Mouse (Mus musculus): ENCODE measurements around the gene Il1r1.
A peak's percentile ranks its signal among the peaks of the same experiment; 100 is the strongest.

The Il1r1 gene

DNA sequence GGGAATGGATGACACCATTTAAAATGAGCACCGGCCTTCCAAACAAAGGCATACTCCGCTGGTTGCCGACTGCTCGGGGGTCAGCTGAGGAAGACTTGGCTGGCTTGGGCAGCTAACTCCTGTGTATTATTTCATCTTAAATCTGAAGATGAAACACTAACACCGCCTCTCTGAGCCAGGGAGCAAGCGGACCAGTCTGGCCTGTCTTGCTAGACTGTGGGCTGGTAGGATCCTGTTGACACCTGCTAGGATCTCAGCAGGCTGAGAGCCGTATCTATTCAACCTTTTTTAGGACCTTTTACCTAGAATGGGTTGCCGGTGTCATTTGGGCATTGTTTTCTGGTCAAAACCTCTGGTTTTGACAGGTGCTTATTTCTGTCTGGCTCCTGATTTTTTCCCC, 92.8 kb downstream of the Il1r1 start:
- no peak for DNase-seq (ENCODE audit: low spot score in 2 of 2)

DNA sequence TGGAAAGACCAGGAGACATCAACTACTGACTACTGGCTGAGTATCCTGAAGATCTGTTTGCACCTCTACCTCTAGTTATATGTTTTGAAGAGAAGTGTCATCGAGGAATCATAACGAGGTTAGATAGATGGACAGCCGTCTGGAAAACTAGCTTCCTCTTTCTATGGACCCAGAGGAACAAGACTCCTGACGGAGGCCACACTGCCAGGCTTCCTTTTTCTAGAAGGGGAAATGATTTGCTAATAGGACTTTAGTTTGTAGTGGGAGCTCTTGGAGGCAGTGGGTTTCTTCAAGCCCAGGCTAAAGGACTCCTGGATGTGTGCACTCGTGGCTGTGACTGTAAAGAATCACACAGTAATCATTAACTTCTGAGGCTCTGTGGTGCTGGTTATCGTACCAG, 96.9 kb downstream of the Il1r1 start:
- DNase-seq (ENCODE audit: low spot score in 2 of 2) = no peak

DNA sequence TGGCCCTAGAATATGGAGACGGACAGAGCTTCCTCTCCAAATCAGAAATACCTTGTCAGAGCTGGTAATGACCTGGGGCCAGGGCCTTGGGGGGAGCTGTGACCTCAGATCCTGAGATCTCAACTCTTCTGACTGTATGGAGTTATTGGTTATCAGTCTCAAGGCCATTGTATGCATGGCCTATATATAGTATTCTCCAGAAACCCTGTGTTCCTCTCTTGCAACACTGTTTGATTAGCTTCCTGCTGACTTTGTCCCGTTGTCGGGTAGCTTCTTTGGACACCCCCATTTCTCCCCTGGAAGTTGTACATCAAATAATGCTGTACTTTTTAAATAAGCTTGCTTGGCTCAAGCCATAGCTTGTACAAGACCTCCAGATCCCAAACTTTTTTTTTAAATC, 97.7 kb downstream of the Il1r1 start:
- DNase-seq (ENCODE audit: low spot score in 2 of 2) = no peak

DNA sequence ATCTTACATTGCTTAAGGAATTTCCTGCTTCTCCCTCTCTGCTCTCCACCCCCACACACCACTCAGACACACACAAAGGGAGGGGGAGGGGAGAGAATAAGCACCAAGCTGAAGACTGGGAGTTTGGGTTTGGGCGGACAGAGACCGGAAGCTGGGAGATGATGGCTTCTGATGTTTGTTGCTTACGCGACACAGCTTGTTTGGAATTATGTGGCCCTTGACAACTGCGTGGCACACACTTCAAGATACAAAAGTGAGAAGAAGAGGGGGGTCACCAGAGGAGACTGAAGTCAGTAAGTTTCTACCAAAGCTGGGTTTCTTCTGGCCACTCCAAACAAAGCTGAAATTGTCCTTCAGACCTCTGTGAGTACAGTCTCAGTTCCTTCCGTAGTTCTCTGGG, 99.6 kb downstream of the Il1r1 start, which contains the start of gene Il1rl2:
Il1rl2 (plus strand) TSS at position 154 of the 400 bp plus-strand sequence.
- no peak for DNase-seq (ENCODE audit: low spot score in 2 of 2)

DNA sequence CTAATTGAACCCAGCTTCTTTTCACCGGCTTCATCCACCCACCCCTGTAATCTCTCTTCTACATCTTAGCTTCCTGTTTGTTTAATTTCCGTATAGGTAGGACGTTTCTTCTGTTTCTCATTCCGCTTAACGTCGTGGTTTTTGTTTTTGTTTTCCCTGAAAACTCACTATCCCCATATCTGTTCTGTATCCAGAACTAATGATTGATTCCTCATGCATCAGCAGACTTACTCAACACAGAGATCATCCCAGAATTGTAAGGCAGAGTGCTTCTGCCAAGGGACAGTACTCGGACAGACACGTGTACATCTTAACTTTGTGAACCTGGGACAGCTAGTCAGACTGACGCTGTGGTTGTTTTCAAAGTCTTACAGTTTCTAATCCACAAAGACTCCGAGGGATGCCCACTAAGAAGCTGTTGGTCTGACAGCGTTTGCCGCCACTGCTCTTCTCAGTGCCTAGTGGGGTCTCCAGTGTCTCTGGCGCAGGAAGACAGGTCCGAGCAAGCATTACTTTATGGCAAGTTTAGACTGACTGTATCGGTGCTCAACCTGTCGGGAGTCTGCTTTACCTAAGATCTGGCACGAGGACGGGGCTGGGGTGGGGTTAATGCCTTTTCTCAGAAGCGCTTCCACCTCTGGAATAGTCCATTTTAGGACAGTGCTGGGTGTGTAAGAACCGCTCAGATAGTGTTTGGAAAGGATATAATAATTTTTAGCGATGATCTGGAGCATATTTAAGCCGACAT, 100.2 kb downstream of the Il1r1 start:
- DNase-seq (ENCODE audit: low spot score in 2 of 2) = no peak

DNA sequence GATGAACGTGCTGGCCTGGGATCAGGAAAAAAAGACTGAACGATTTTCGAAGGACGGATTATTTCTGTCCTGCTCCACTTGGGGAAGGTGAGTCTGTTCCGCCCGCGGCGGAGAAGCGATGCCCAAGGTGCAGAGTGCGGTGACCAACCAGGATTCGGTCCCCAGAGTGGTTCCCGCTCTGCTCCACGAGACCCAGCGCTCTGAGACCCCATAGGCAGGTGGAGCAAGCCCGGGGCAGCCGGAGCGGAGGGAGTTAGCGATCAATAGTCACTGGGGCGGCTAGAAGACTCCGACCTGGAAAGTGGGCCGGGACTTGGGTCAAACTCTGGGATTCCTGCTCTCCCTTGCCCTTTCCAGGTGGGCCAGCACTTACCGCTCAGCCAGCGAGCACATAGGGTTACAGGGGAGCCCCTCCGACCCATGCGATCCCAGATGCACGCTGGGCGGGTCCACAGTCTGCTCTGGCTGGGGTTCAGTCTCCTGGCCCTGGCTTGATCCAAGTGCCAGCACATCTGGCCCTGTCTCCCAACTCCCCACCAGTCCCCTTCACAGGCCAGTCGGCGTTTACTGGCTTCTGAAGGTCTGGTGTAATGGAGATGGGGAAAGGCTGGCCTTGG, 100.9 kb downstream of the Il1r1 start:
- no peak for DNase-seq (ENCODE audit: low spot score in 2 of 2)

DNA sequence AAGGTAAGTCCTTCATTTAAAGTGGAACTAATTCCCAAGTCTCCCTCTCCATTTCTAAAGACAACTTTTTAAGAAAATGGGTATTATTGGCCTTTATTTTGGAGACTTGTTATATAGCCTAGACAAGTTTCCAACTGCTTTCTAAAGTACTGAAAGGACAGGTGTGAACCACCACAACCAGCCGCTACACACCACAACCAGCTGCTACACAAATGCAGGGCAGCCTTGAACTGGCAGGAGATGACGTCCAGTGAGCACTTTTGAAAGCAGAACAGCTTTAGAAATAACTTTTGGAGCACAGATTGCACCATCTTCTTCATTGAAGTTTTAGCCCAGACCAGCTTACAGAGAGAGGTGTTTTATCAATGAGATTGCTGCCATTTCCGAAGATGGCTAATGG, 102.7 kb downstream of the Il1r1 start:
- no peak for DNase-seq (ENCODE audit: low spot score in 2 of 2)

DNA sequence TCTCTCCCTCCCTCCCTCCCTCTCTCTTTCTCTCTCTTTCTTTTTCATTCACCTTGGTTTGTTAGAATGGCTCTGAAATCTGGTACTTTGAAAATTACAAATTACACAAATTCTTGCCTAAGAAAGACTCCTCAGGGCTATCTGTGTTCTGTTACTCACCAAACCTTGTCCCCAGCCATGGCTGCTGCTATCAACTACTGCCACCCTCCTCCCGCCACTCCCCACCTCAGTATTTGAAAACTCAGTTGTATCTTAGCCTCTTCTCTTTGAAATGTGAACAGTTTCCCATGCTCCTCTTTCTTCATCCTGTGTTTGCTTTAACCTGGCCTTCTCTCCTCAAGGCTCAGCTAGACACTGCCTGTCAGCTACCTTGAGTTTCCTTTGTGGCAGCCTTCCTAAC, 104.6 kb downstream of the Il1r1 start:
- DNase-seq (ENCODE audit: low spot score in 2 of 2) = no peak

DNA sequence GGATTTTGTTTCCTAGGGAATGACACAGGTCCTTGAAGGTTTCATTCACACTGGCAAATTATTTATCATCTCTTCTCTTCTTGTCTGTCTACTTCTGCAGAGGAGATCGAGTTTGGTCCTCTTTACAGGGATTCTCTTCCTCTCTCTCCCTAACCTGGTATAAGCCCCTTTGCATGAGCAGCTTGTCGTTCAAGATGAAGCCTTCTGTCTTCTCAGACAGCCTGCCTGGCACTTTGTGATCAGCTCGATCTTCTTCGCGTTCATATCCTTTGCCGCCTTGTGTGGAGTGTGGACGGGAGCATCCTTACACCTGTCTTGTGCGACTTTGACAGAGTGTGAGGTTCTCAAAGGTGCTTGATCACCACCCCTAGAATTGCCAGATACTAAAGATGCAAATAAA, 105.3 kb downstream of the Il1r1 start:
- DNase-seq (ENCODE audit: low spot score in 2 of 2) = no peak

DNA sequence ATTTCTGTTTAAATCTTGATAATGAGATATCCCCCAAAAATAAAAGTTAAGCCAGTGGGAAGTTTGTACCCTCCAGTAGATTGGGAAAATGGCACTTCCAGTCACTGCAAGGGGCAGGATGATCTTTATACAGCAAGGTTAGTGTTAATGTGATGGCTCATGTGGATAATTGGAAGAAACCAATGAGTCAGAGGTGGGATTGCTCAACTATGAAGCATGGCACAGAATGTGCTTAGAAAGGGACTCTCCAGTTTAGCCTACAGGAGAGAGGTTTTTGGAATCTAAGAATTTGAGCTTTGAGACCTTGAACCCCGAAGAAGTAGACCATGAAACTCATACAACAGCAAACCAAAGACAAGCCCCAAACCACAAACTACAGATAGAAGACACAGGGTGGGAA, 114.5 kb downstream of the Il1r1 start:
- no peak for DNase-seq (ENCODE audit: low spot score in 2 of 2)

DNA sequence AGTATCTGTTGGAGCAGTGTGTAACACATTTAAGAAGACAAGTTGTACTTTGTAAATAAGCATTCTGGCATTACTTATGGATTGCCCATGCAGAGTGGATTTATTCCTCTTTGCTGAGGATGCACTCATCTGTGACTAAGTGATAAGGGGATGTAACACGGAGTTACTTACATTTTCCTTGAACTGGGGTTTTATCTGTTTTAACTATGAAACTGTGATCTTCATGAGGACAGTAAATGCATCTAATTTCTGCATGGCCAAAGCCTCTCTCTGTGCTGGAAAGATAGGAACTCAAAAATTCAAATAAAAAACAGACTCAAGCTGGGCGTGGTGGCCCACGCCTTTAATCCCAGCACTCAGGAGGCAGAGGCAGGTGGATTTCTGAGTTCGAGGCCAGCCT, 115.2 kb downstream of the Il1r1 start:
- no peak for DNase-seq (ENCODE audit: low spot score in 2 of 2)

DNA sequence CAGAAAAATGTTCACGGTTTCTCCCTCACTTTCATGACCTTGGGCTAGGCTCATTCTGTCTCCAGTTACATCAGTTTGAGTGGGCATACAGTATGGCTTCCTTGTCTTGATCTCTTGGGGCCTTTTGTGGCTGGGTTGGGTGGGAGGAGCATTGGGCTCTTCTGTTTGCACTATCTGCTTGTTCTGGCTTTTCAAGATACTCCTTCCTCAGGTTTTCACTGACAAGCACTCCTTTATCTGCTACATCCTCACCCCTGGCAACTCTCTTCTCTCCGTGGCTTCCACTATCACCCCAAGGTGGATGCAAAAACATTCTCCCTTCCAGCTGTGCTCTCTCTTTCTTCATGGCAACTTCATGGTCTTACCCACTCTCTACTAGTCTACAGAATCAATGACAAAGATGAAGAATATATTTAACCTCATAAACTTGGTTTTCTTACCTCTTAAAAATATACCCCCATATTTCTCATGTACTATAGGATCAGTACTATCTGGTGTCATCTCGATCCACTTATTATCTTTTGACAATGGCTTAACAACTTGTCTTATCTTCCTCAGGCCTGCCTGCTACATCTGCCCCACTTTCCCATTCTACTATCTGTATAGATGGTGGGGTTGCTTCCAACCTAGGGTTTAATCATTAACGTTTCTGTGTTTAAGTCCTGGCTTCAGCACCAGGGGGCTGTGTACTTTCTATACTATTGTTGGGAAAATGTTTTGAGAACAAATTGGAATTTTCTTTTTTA, 127.5 kb downstream of the Il1r1 start:
- no peak for DNase-seq (ENCODE audit: low spot score in 2 of 2)

DNA sequence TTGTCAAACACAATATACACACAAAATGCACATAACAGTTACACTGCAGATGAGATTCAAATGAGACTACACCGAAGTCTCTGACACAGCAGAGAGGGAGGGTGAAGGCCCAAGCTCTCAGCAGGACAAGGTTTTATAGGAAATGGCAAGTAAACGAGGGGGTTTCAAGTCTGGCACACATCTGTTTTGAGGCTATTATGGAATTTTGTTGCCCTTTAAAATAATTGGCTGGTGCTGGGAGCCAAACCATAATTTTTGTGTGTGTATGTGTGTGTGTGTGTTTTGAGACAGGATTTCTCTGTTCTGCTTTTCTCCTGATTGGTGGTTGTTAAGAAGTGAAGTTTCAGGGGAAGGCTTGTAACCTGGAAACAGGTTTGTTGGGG, 128.0 kb downstream of the Il1r1 start:
- no peak for DNase-seq (ENCODE audit: low spot score in 2 of 2)

DNA sequence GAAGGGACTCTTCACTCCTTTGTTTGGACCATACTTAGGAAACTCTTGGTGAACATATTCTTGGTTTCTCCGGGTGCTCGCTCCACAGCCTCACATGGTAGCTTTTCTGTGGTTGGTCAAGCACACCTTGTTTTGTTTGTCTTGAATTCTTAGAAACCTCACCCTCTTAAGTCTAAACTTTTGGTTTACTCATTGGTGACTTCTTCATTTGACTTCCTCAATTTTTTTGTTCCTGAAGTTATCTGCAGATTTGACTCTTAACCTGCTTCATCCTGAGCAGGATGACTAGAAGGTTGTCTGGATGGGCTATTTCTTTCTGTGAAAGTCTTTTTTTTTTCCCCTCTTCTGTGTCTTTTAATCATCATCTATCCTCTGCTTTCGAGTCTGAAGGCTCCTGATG, 129.8 kb downstream of the Il1r1 start:
- no peak for DNase-seq (ENCODE audit: low spot score in 2 of 2)

DNA sequence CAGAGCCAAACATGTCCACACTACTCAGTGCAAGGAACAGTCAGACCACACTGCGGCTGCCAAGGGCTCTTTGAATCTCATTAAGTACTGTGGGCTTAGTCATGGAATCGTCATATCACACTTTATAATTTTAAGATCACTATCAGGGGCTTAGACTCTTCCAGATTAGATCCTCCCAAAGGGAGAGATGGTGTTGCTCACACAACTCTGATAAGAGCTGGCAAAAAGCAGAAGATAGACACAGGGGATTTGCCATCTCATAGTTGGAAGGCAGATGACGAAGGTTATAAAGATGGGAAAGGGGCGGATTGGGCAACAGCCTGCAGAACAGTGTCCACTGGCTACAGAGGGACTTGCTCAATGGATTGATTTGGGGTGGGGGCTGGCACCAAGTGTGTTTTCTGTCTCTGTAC, 130.6 kb downstream of the Il1r1 start:
- DNase-seq (ENCODE audit: low spot score in 2 of 2) = no peak

DNA sequence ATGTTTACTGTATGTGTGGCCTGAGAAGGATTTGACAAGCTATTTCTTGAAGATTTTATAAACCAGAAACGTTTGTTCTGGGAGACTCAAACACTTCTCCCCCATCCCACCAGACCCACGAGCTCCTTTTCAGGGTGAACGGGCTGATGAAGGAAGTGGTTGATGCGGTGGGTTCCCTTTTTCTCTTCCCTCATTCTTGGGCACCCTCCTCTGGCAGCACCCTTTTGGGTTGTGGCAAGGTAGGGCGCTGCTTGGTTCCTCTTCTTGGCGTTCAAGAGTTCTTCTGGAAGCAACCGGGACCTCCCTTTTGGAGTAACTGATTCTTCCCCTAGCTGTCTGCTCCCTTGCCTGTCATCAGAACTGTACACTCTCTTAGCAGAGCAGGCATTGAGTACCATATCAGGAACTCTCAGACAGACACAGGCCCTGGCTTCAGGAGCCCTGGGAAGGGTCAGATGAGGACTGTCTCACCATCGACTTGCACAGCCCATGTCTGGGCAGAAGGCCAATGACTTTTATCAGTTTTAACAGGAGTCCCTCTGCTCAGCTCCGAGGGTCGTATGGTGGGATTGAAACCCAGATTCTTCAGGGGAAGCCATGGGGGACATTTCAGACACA, 131.1 kb downstream of the Il1r1 start:
- DNase-seq (ENCODE audit: low spot score in 2 of 2) = no peak

DNA sequence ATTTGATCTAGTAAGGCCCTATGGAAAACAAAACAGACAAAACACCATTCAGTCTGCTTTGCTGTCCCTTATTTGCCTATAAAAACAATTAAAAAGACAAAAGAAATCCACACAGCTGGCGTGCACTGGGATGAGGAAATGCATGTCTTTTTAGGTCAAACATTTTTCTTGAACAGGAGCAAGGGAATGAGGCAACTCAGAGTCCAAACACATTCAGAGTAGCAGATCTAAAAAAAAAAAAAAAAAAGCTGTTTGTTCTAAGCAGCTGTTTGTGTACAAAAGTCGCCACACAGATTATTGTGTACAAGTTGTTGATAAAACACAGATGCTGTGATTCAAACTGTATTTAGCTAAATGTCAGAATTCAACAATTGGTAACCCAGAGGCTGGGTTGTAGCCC, 133.0 kb downstream of the Il1r1 start:
- DNase-seq (ENCODE audit: low spot score in 2 of 2) = no peak

DNA sequence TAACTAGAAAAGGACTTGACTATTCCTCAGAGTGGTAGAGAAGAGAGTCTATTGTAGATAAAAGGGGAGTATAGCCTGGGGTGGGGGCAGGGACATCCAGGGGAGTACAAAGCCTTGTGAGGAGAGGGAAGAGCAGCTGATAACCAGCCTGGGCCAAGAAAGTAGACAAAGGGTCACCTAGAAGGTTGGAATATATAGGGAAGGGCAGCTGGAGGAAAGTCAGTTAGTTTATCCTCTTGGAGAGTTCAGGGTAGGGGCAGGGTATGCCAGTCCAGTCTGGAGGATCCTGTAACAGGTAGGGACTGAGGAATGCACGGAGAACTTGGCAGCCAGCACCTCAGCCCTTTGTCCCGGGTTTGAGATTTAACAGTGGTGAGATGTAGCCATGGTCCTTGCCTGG, 133.5 kb downstream of the Il1r1 start:
- no peak for DNase-seq (ENCODE audit: low spot score in 2 of 2)

DNA sequence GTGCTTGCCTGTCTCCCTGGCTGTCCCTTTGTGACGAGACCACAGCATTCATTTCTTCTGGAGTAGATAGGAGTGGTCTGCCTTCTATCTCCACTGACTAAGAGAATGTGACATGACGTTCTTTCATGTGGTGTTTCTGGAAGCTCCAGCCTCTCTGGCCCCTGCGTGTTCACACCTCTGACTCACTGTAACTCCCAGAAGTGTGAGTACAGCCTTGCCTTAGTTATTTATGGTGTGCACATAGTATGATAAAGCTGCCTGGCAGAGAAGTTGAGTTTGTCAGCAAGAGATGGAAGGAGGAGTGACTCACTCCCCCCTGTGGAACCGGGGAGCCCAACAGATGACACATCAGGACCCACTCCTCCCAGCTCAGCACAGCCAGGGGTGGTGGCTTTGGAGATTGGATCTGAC, 133.9 kb downstream of the Il1r1 start:
- peak; percentile 52 to 59 for DNase-seq (ENCODE audit: low spot score in 2 of 2)

DNA sequence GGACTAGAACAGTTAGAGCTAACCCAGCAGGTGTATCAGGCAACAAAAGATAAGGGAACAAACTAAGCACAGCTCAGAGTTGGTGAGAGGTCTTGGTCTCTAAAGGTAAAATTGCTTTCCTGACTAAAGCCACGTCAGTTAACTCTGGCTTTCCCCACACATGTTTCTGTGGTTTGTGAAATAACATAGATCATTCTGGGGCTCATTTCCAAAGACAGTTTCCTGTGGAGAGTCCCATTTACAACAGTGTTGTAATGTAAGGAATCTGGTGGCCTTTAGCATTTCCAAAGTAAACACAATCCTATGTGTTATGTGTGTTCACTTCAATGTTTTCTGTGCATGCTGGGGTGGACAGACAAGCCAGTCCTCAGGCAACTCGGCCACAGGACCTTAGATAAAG, 134.9 kb downstream of the Il1r1 start:
- DNase-seq (ENCODE audit: low spot score in 2 of 2) = no peak

DNA sequence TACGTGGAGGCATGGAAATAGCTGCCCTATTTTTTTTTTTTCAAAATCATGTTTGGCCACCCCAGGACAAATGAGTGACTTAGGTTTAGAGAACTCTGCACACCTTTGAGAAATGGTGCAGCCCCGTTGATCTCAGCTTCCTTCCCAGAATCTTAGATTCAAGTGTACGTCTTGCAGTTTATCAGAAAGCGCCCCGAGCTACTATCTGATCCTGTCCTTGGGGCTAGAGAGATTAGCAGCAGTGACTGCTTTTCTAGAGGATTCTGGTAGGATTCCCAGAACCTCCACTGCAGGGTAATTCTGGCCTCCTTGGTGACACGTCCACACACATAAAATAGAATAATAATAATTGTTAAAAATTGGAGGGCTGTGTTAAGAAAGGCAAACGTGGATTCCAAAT, 136.1 kb downstream of the Il1r1 start:
- DNase-seq (ENCODE audit: low spot score in 2 of 2) = no peak

DNA sequence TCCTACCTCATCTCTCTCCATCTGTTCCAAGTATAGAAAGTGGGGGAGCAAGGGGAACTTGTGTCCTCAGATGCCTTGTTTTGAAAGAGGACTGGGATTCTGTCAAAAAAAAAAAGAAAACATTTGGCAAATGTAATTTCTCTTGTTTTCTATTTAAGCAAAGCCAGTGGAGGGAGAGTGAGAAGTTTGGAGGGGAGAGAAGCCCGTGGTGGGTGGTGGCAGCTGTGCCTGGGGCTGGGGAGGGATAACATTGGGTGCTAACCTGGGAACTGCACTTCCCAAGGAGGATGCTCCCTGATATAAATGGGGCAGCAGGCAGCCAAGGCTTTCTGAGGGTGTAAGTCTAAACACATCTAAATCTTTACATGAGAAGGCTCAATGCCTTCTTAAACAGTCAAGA, 136.7 kb downstream of the Il1r1 start:
- DNase-seq (ENCODE audit: low spot score in 2 of 2) = no peak

DNA sequence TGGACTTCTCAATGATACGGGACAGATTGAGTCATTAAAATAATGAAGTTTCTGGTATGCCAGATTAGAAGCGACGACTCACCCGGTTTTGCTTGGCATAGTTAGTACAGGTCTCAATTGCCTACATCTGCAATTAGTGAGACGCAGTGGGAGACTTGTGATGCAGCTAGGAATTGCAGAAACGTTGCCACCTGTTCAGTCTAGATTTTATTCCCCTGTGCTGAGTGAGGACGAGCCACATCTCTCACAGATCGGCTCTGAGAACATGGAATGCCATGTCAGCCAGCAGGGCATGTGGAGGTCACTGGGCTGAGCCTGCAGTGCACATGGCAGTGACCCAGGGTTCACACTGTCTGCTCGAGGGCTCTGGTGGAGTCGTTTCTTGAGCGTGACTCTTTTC, 137.9 kb downstream of the Il1r1 start:
- no peak for DNase-seq (ENCODE audit: low spot score in 2 of 2)
